ENCODE assay signal across 7 mouse cellular contexts in the genomic region with DNA sequence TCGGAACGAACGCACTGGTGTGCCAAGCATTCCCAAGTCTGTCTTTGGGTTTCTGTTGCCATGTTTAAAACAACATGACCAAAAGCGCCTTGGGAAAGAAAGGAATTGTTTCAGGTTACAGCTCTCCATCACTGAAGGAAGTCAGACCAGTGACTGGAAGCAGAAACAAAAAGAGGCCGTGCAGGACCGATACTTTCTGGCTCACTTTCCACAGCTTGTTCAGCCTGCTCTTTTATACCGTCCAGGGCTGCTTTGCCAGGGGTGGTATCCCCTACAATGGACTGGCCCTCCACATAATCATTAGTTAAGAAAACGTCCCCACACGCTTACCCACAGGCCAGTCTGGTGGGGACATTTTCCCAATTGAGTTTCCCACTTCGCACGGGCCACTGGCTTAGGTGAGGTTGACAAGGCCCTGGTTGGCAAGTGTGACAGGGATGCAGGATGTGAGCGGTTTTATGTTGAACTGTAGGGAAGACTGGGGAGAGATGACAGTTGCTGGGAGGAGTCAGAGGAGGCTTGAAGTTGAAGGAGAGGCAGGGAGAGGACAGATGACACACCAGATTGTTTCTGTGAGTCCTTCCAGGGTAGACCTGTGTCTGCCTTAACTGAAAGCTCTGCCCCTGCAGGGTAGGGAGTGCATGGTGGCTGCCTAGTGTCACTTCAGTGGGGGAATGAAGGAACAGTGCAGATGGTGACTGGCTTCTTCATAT. TPM values are rescaled to one million over a fixed set of nuclear protein-coding genes. Genes with fewer than 3 reads are reported as not detected.
DNase-seq lines count a peak whose midpoint lies in the region; ATAC-seq lines count a peak whose summit lies in the region.

No protein-coding gene starts in this region.

- peak overlapping the region; percentile 96 for H3K9ac ChIP-seq in lung, embryonic 16.5 days (ENCODE audit: low read length)
- H3K9ac ChIP-seq in hindbrain, embryonic 12.5 days = peak overlapping the region; percentile 96
- peak overlapping the region; percentile 96 for H3K9ac ChIP-seq in midbrain, embryonic 11.5 days (ENCODE audit: low read length)

- no peaks in the 10 kb centered on the region for H3K9me3 ChIP-seq in lung, embryonic 16.5 days (ENCODE audit: control insufficient read depth, low read length)
- H3K9me3 ChIP-seq in hindbrain, embryonic 12.5 days (replicated peaks) = no peaks in the 10 kb centered on the region
- H3K9me3 ChIP-seq in midbrain, embryonic 11.5 days (ENCODE audit: control insufficient read depth, low read length) = no peaks in the 10 kb centered on the region

- DNase-seq in lung, postnatal 36 days = no peak
- peak; percentile 55 for DNase-seq in c-Kit-positive CD71-positive TER-119-negative erythroid progenitor cells, embryonic 14.5 days (ENCODE audit: low read depth)
- peak; percentile 84 for DNase-seq in midbrain, embryonic 11.5 days (ENCODE audit: low spot score, missing footprints)
- DNase-seq in left cerebral cortex, postnatal 4 days = no peak
- no peak for DNase-seq in urinary bladder, postnatal 36 days (ENCODE audit: low spot score in 2 of 2)

- H3K27ac ChIP-seq in lung, embryonic 16.5 days (ENCODE audit: low read length) = peak overlapping the region; percentile 99
- H3K27ac ChIP-seq in hindbrain, embryonic 12.5 days = peak overlapping the region; percentile 92
- H3K27ac ChIP-seq in midbrain, embryonic 11.5 days (ENCODE audit: low read depth, low read length) = no peak overlapping the region

- H3K4me2 ChIP-seq in lung, embryonic 16.5 days (ENCODE audit: low read depth, low read length) = peak overlapping the region; percentile 98
- peak overlapping the region; percentile 100 for H3K4me2 ChIP-seq in hindbrain, embryonic 12.5 days (replicated peaks)
- peak overlapping the region; percentile 97 for H3K4me2 ChIP-seq in midbrain, embryonic 11.5 days

- ATAC-seq in lung, embryonic 16.5 days (ENCODE audit: low read depth) = no peak
- no peak for ATAC-seq in hindbrain, embryonic 12.5 days (ENCODE audit: low FRiP score)
- ATAC-seq in midbrain, embryonic 11.5 days (ENCODE audit: low FRiP score) = no peak

- peaks cover 35% of the 10 kb centered on the region for H3K4me1 ChIP-seq in lung, embryonic 16.5 days (replicated peaks; ENCODE audit: control insufficient read depth, insufficient read depth, low read length)
- peaks cover 41% of the 10 kb centered on the region for H3K4me1 ChIP-seq in hindbrain, embryonic 12.5 days
- H3K4me1 ChIP-seq in midbrain, embryonic 11.5 days (ENCODE audit: control insufficient read depth, insufficient read depth, low read length) = peaks cover 25% of the 10 kb centered on the region

- 2% methylated on average over 12 of the region's 12 CpGs for WGBS in lung, embryonic 16.5 days
- WGBS in hindbrain, embryonic 12.5 days = 14% methylated on average over 12 of the region's 12 CpGs
- 12% methylated on average over 12 of the region's 12 CpGs for WGBS in midbrain, embryonic 11.5 days

- no peaks in the 10 kb centered on the region for H3K27me3 ChIP-seq in lung, embryonic 16.5 days (ENCODE audit: control insufficient read depth, insufficient read depth, low read depth, low read length)
- no peaks in the 10 kb centered on the region for H3K27me3 ChIP-seq in hindbrain, embryonic 12.5 days
- no peaks in the 10 kb centered on the region for H3K27me3 ChIP-seq in midbrain, embryonic 11.5 days (ENCODE audit: control insufficient read depth, insufficient read depth, low read length)

- H3K4me3 ChIP-seq in lung, embryonic 16.5 days (ENCODE audit: low read length) = peak overlapping the region; percentile 87
- H3K4me3 ChIP-seq in hindbrain, embryonic 12.5 days = peak overlapping the region; percentile 89
- H3K4me3 ChIP-seq in midbrain, embryonic 11.5 days (ENCODE audit: low read depth, low read length) = peak overlapping the region; percentile 87

- H3K36me3 ChIP-seq in lung, embryonic 16.5 days (ENCODE audit: control insufficient read depth, insufficient read depth, low read length) = peaks cover 20% of the 10 kb centered on the region
- peaks cover 40% of the 10 kb centered on the region for H3K36me3 ChIP-seq in hindbrain, embryonic 12.5 days
- H3K36me3 ChIP-seq in midbrain, embryonic 11.5 days (ENCODE audit: control insufficient read depth, insufficient read depth, low read length) = peaks cover 21% of the 10 kb centered on the region

- intact Hi-C loops in left cerebral cortex, postnatal 4 days (cut with DNase I) = loop anchor here (2.0 kb wide), 1 partner anchor 70 kb away; no protein-coding TSS in a partner anchor

RNA-seq across cellular contexts. Expression of gene Vars, which starts 1.5 kb away (rescaled TPM):
- 88.0 and 96.2 TPM in 2 replicates for polyA plus RNA-seq in lung, embryonic 16.5 days (2015; fragmentation: Nextera tagmentation; extraction: Ambion mirVana)
- polyA plus RNA-seq in hindbrain, embryonic 12.5 days (2016; fragmentation: Nextera tagmentation; extraction: Ambion mirVana) = 109 and 110 TPM in 2 replicates
- 76.1 and 81.2 TPM in 2 replicates for polyA plus RNA-seq in midbrain, embryonic 11.5 days (2014; fragmentation: Nextera tagmentation; extraction: Ambion mirVana)
- total RNA-seq in left cerebral cortex, postnatal 4 days (2021) = 10 to 100 TPM; 91.0 to 94.3 TPM

RNA-seq across cellular contexts. Expression of gene Vwa7, which starts 14.1 kb away (rescaled TPM):
- polyA plus RNA-seq in lung, embryonic 16.5 days (2015; fragmentation: Nextera tagmentation; extraction: Ambion mirVana) = 0.14 and 0.25 TPM in 2 replicates
- polyA plus RNA-seq in hindbrain, embryonic 12.5 days (2016; fragmentation: Nextera tagmentation; extraction: Ambion mirVana) = 0.12 and 0.20 TPM in 2 replicates
- 0.07 TPM in 1 of 2 replicates, not detected in the other for polyA plus RNA-seq in midbrain, embryonic 11.5 days (2014; fragmentation: Nextera tagmentation; extraction: Ambion mirVana)
- under 1 TPM; 0.12 to 0.16 TPM for total RNA-seq in left cerebral cortex, postnatal 4 days (2021)

RNA-seq across cellular contexts. Expression of gene Lsm2, which starts 20.6 kb away (rescaled TPM):
- 178 and 189 TPM in 2 replicates for polyA plus RNA-seq in lung, embryonic 16.5 days (2015; fragmentation: Nextera tagmentation; extraction: Ambion mirVana)
- polyA plus RNA-seq in hindbrain, embryonic 12.5 days (2016; fragmentation: Nextera tagmentation; extraction: Ambion mirVana) = 128 and 158 TPM in 2 replicates
- 213 and 234 TPM in 2 replicates for polyA plus RNA-seq in midbrain, embryonic 11.5 days (2014; fragmentation: Nextera tagmentation; extraction: Ambion mirVana)
- 10 to 100 TPM; 35.9 to 38.5 TPM for total RNA-seq in left cerebral cortex, postnatal 4 days (2021)

RNA-seq across cellular contexts. Expression of gene Sapcd1, which starts 25.5 kb away (rescaled TPM):
- 4.3 and 4.6 TPM in 2 replicates for polyA plus RNA-seq in lung, embryonic 16.5 days (2015; fragmentation: Nextera tagmentation; extraction: Ambion mirVana)
- polyA plus RNA-seq in hindbrain, embryonic 12.5 days (2016; fragmentation: Nextera tagmentation; extraction: Ambion mirVana) = 2.4 and 3.6 TPM in 2 replicates
- 5.3 and 7.3 TPM in 2 replicates for polyA plus RNA-seq in midbrain, embryonic 11.5 days (2014; fragmentation: Nextera tagmentation; extraction: Ambion mirVana)
- under 1 TPM; 0.98 to 0.99 TPM for total RNA-seq in left cerebral cortex, postnatal 4 days (2021)

RNA-seq across cellular contexts. Expression of gene Hspa1l, which starts 29.8 kb away (rescaled TPM):
- polyA plus RNA-seq in lung, embryonic 16.5 days (2015; fragmentation: Nextera tagmentation; extraction: Ambion mirVana) = 0.55 and 0.65 TPM in 2 replicates
- polyA plus RNA-seq in hindbrain, embryonic 12.5 days (2016; fragmentation: Nextera tagmentation; extraction: Ambion mirVana) = 1.3 TPM in 2 replicates
- 1.4 and 2.0 TPM in 2 replicates for polyA plus RNA-seq in midbrain, embryonic 11.5 days (2014; fragmentation: Nextera tagmentation; extraction: Ambion mirVana)
- total RNA-seq in left cerebral cortex, postnatal 4 days (2021) = under 1 TPM in 1 of 2 experiments, not detected in 1; 0.22 TPM

Comparison
In these comparisons a context has a peak if more than half of its experiments do, and no peak if none do; other contexts are left out.
1. DNase-seq: peak in c-Kit-positive CD71-positive TER-119-negative erythroid progenitor cells, embryonic 14.5 days (single experiment) and midbrain, embryonic 11.5 days (single experiment); none in lung, postnatal 36 days (single experiment), left cerebral cortex, postnatal 4 days (single experiment) and urinary bladder, postnatal 36 days (0 of 2).
2. Peak in every context shown above with its lines, with median percentiles within 50 percentile points of each other: H3K4me2 ChIP-seq, H3K4me3 ChIP-seq and H3K9ac ChIP-seq.